Mouse (Mus musculus) forebrain, embryonic 15.5 days (tissue): ENCODE data around the gene Gm21748. TPM values are rescaled to one million over a fixed set of nuclear protein-coding genes. Genes with fewer than 3 reads are reported as not detected.
"Not testable (repeated sequence)": the region's sequence is repeated elsewhere in the genome, so short reads cannot be mapped to it uniquely, and the experiment has no call there.

ENCODE experiments used
- ATAC-seq: fragments of 200-750 bp; cut with Nextera tagmentation; replicated peaks from 2 replicates; pipeline ENCODE4 v1.8.0; 2017; ENCODE audit warnings: mild to moderate bottlenecking, moderate TSS enrichment, moderate library complexity
- H3K27ac ChIP-seq: fragments of 300-500 bp; sonication (generic); replicated peaks from 2 replicates; pipeline ENCODE4 v1.5.1; 2015; ENCODE audit warnings: mild to moderate bottlenecking, inconsistent platforms
- H3K27me3 ChIP-seq: fragments of 300-500 bp; sonication (generic); 2 replicates; pipeline ENCODE4 v1.6.1; 2015; ENCODE audit warnings: inconsistent platforms
- H3K36me3 ChIP-seq: fragments of 300-500 bp; sonication (generic); 2 replicates; pipeline ENCODE4 v1.6.1; 2015; ENCODE audit warnings: mild to moderate bottlenecking, inconsistent platforms
- H3K4me1 ChIP-seq: fragments of 300-500 bp; sonication (generic); 2 replicates; pipeline ENCODE4 v1.6.1; 2015; ENCODE audit warnings: inconsistent platforms
- H3K4me2 ChIP-seq: fragments of 300-500 bp; sonication (generic); replicated peaks from 2 replicates; pipeline ENCODE4 v1.6.1; 2015; ENCODE audit warnings: mild to moderate bottlenecking, inconsistent platforms
- H3K4me3 ChIP-seq: fragments of 300-500 bp; sonication (generic); 2 replicates; pipeline ENCODE4 v1.5.1; 2015; ENCODE audit warnings: mild to moderate bottlenecking, inconsistent platforms
- H3K9ac ChIP-seq: fragments of 300-500 bp; sonication (generic); replicated peaks from 2 replicates; pipeline ENCODE4 v1.6.1; 2015; ENCODE audit warnings: mild to moderate bottlenecking, inconsistent platforms
- H3K9me3 ChIP-seq: fragments of 300-500 bp; sonication (generic); 2 replicates; pipeline ENCODE4 v1.6.1; 2016; ENCODE audit warnings: inconsistent platforms
- WGBS: fragments of 180-500 bp; shearing (Covaris S2); methylation state at CpG from one replicate; pipeline ENCODE4 v1.1.7; 2015; ENCODE audit warnings: mixed read lengths; 5-methylcytosine and 5-hydroxymethylcytosine counted together
- polyA plus RNA-seq: library from polyadenylated mRNA; unstranded; fragments of >200 nt; fragmentation: Nextera tagmentation; extraction: Ambion mirVana; gene quantifications from 2 replicates; pipeline ENCODE4 v1.2.1, GENCODE M21; 2015

Gm21748 gene
- polyA plus RNA-seq = not detected in 2 replicates

- H3K4me2 ChIP-seq, H3K4me1 ChIP-seq, H3K27me3 ChIP-seq, H3K4me3 ChIP-seq, H3K9me3 ChIP-seq, H3K9ac ChIP-seq, H3K27ac ChIP-seq, ATAC-seq, H3K36me3 ChIP-seq: not testable (repeated sequence)
- WGBS = no CpG with 5 or more reads among the region's 8 CpGs
Measured at GRCm38 (mm10) chrY:90839077-90839476, at the start of gene Gm21748. TSS of gene Gm21748 (minus strand) at chrY:90839177.

Other genes starting within 250 kb of the Gm21748 start
- gene Gm21860, start 84.4 kb downstream of the Gm21748 start, polyA plus RNA-seq = not detected in 2 replicates
- not detected in 2 replicates for gene Gm47283, start 54.4 kb downstream of the Gm21748 start, polyA plus RNA-seq